Comparison of ENCODE assay signal across 13 mouse cellular contexts in genomic region chr4:99179446-99180120, GRCm38 (mm10). TPM values are rescaled to one million over a fixed set of nuclear protein-coding genes. Genes with fewer than 3 reads are reported as not detected.
DNase-seq lines count a peak whose midpoint lies in the region; ATAC-seq lines count a peak whose summit lies in the region.
"Had no signal": no experiment of that assay in that cellular context is flagged by ENCODE, and none has a peak within 500 bp of the region (broad histone marks: within the 10 kb centered on the region; RNA-seq: fewer than 3 reads in every experiment).

No protein-coding gene starts in this region.

- no peaks in the 10 kb centered on the region for H3K36me3 ChIP-seq in kidney, embryonic 14.5 days (ENCODE audit: control insufficient read depth, insufficient read depth, low read length)
- H3K36me3 ChIP-seq in embryonic facial prominence, embryonic 14.5 days (ENCODE audit: control insufficient read depth, insufficient read depth, low read length), result no peaks in the 10 kb centered on the region

- ATAC-seq in kidney, embryonic 14.5 days (ENCODE audit: low FRiP score, low TSS enrichment), result 0 out of 2 replicates have a peak, but pooled peaks have one; percentile 50
- ATAC-seq in embryonic facial prominence, embryonic 14.5 days (ENCODE audit: low read depth), result peak; percentile 72

- H3K4me1 ChIP-seq in kidney, embryonic 14.5 days (ENCODE audit: control insufficient read depth, insufficient read depth, low read length), result no peaks in the 10 kb centered on the region
- H3K4me1 ChIP-seq in embryonic facial prominence, embryonic 14.5 days (ENCODE audit: control insufficient read depth, insufficient read depth, low read length), result no peaks in the 10 kb centered on the region; the same call in 1 of the 2 replicates

- no peak overlapping the region for H3K9ac ChIP-seq in kidney, embryonic 14.5 days (ENCODE audit: low read depth, low read length)
- H3K9ac ChIP-seq in embryonic facial prominence, embryonic 14.5 days (ENCODE audit: low read depth, low read length), result no peak overlapping the region

- H3K9me3 ChIP-seq in kidney, embryonic 14.5 days (ENCODE audit: control insufficient read depth, low read length), result no peaks in the 10 kb centered on the region
- no peaks in the 10 kb centered on the region for H3K9me3 ChIP-seq in embryonic facial prominence, embryonic 14.5 days (ENCODE audit: control insufficient read depth, low read length)

- H3K27me3 ChIP-seq in kidney, embryonic 14.5 days (ENCODE audit: control insufficient read depth, insufficient read depth, low read length), result no peaks in the 10 kb centered on the region
- no peaks in the 10 kb centered on the region for H3K27me3 ChIP-seq in embryonic facial prominence, embryonic 14.5 days (replicated peaks; ENCODE audit: control insufficient read depth, insufficient read depth, low read length)

- no peak overlapping the region for H3K4me2 ChIP-seq in kidney, embryonic 14.5 days (replicated peaks; ENCODE audit: low read depth, low read length)
- H3K4me2 ChIP-seq in embryonic facial prominence, embryonic 14.5 days (ENCODE audit: low read depth, low read length), result peak overlapping the region; percentile 32; the same call in 1 of the 2 replicates

- peak; percentile 47 for DNase-seq in gastrocnemius, adult 18-20 months (ENCODE audit: low spot score)
- no peak for DNase-seq in gastrocnemius, adult 8-10 months (ENCODE audit: low spot score in 2 of 2)
- no peak for DNase-seq in kidney, adult 11 months
- DNase-seq in MN1 (ENCODE audit: low spot score), result peak; percentile 40
- peak; percentile 68 for DNase-seq in embryonic facial prominence, embryonic 14.5 days (ENCODE audit: low spot score)
- no peak for DNase-seq in right cerebral cortex, postnatal 14 days
- DNase-seq in cerebellum, adult 11 months, result no peak
- DNase-seq: cerebellum, adult 8-10 months; gastrocnemius, postnatal 14 days; liver; lung, postnatal 36 days; thymus, postnatal 25 days had no signal

- H3K27ac ChIP-seq in kidney, embryonic 14.5 days (ENCODE audit: low read depth, low read length), result no peak overlapping the region
- no peak overlapping the region for H3K27ac ChIP-seq in embryonic facial prominence, embryonic 14.5 days (replicated peaks; ENCODE audit: low read depth, low read length)

- H3K4me3 ChIP-seq in kidney, embryonic 14.5 days (ENCODE audit: low read length), result no peak overlapping the region
- H3K4me3 ChIP-seq in embryonic facial prominence, embryonic 14.5 days (ENCODE audit: low read depth, low read length), result no peak overlapping the region

- WGBS in kidney, embryonic 14.5 days, result 48% methylated on average over 21 of the region's 21 CpGs
- 38% methylated on average over 21 of the region's 21 CpGs for WGBS in embryonic facial prominence, embryonic 14.5 days

RNA-seq across cellular contexts. Expression of gene Atg4c, which starts 14.2 kb away (rescaled TPM):
- total RNA-seq in gastrocnemius, adult 18-20 months (2021), result 1 to 10 TPM; 5.6 to 7.2 TPM
- total RNA-seq in gastrocnemius, adult 8-10 months (2022), result 10 to 100 TPM in 1 of 4 experiments, 1 to 10 TPM in 3; 5.9 to 10.6 (median 7.2) TPM
- polyA plus RNA-seq in kidney, embryonic 14.5 days (2014; fragmentation: Nextera tagmentation; extraction: Ambion mirVana), result 6.7 and 16.2 TPM in 2 replicates
- 14.7 and 15.0 TPM in 2 replicates for polyA plus RNA-seq in embryonic facial prominence, embryonic 14.5 days (2014; fragmentation: Nextera tagmentation; extraction: Ambion mirVana)

RNA-seq across cellular contexts. Expression of gene Dock7, which starts 58.9 kb away (rescaled TPM):
- 1 to 10 TPM; 5.9 to 7.0 TPM for total RNA-seq in gastrocnemius, adult 18-20 months (2021)
- 1 to 10 TPM; 4.5 to 7.4 (median 4.7) TPM for total RNA-seq in gastrocnemius, adult 8-10 months (2022)
- 63.1 and 84.5 TPM in 2 replicates for polyA plus RNA-seq in kidney, embryonic 14.5 days (2014; fragmentation: Nextera tagmentation; extraction: Ambion mirVana)
- polyA plus RNA-seq in embryonic facial prominence, embryonic 14.5 days (2014; fragmentation: Nextera tagmentation; extraction: Ambion mirVana), result 65.4 and 71.3 TPM in 2 replicates

Comparison
In these comparisons a context has a peak if more than half of its experiments do, and no peak if none do; other contexts are left out.
1. DNase-seq: peak in gastrocnemius, adult 18-20 months (single experiment), MN1 (single experiment) and embryonic facial prominence, embryonic 14.5 days (single experiment); none in gastrocnemius, adult 8-10 months (0 of 2), kidney, adult 11 months (single experiment), right cerebral cortex, postnatal 14 days (single experiment) and cerebellum, adult 11 months (single experiment).